Mouse (Mus musculus) forebrain, postnatal 0 days (tissue): ENCODE data around the gene Cadm1. TPM values are rescaled to one million over a fixed set of nuclear protein-coding genes. Genes with fewer than 3 reads are reported as not detected.

Experiments used
- ATAC-seq: fragments of 200-750 bp; cut with Nextera tagmentation; 2 replicates; pipeline ENCODE4 v1.8.0; 2017; ENCODE audit warnings: mild to moderate bottlenecking, moderate library complexity
- DNase-seq: peaks from one replicate; pipeline ENCODE4 v3.0.0-alpha.2; 2015
- H3K27ac ChIP-seq: fragments of 300-500 bp; sonication (generic); 2 replicates; pipeline ENCODE4 v1.5.1; 2014; ENCODE audit warnings: low read depth, mild to moderate bottlenecking, antibody characterized with exemption, low read length, moderate library complexity, mixed read lengths
- H3K27me3 ChIP-seq: fragments of 300-500 bp; sonication (generic); 2 replicates; pipeline ENCODE4 v1.6.1; 2014; ENCODE audit warnings: mild to moderate bottlenecking, low read length, mixed read lengths; ENCODE audit not compliant: insufficient read depth
- H3K36me3 ChIP-seq: fragments of 300-500 bp; sonication (generic); 2 replicates; pipeline ENCODE4 v1.6.1; 2014; ENCODE audit warnings: mild to moderate bottlenecking, moderate library complexity; ENCODE audit not compliant: insufficient read depth
- H3K4me1 ChIP-seq: fragments of 300-500 bp; sonication (generic); 2 replicates; pipeline ENCODE4 v1.6.1; 2014; ENCODE audit warnings: antibody characterized with exemption; ENCODE audit not compliant: insufficient read depth
- H3K4me2 ChIP-seq: fragments of 300-500 bp; sonication (generic); 2 replicates; pipeline ENCODE4 v1.6.1; 2014; ENCODE audit warnings: low read depth, mild to moderate bottlenecking, moderate library complexity
- H3K4me3 ChIP-seq: fragments of 300-500 bp; sonication (generic); 2 replicates; pipeline ENCODE4 v1.5.1; 2014; ENCODE audit warnings: low read depth, low read length, mixed read lengths
- H3K9ac ChIP-seq: fragments of 300-500 bp; sonication (generic); 2 replicates; pipeline ENCODE4 v1.6.1; 2014; ENCODE audit warnings: mild to moderate bottlenecking
- H3K9me3 ChIP-seq: fragments of 300-500 bp; sonication (generic); 2 replicates; pipeline ENCODE4 v1.6.1; 2016; ENCODE audit warnings: low read length
- CTCF ChIP-seq: sonication (generic); IDR thresholded peaks from 2 replicates; pipeline ENCODE4 v1.5.1; 2016; ENCODE audit warnings: antibody characterized with exemption, control low read depth, low read depth
- WGBS: fragments of 180-500 bp; shearing (Covaris S2); extraction: QIAGEN DNeasy Blood & Tissue Kit; methylation state at CpG from one replicate; pipeline ENCODE4 v1.1.7; 2014; 5-methylcytosine and 5-hydroxymethylcytosine counted together
- polyA plus RNA-seq: library from polyadenylated mRNA; unstranded; fragments of >200 nt; fragmentation: Nextera tagmentation; extraction: Ambion mirVana; gene quantifications from 2 replicates; pipeline ENCODE4 v1.2.1, GENCODE M21; 2015
- total RNA-seq: library from RNA; depleted of rRNA; stranded (reverse); fragments of >200 nt; gene quantifications from 2 replicates; pipeline ENCODE4 v1.2.3, GENCODE M21; 2014

Gene Cadm1
- total and polyA plus RNA-seq, 2 experiments from 2014 or later: 289 to 381 TPM

- Histone ChIP-seq H3K9me3 (no peaks in the 10 kb centered on the region), H3K27ac (no peak overlapping the region), H3K27me3 (no peaks in the 10 kb centered on the region), H3K9ac (no peak overlapping the region), H3K36me3 (no peaks in the 10 kb centered on the region), H3K4me3 (no peak overlapping the region), H3K4me1 (peaks cover 12% of the 10 kb centered on the region), H3K4me2 (no peak overlapping the region)
- DNase-seq: no peak
- ATAC-seq: no peak
- TF ChIP-seq CTCF: no peak
- WGBS: 41% methylated on average over 7 of the region's 7 CpGs
Measured at GRCm38 (mm10) chr9:47759807-47760206, 229.8 kb downstream of the Cadm1 start.

- H3K27me3 ChIP-seq: no peaks in the 10 kb centered on the region
- no peaks in the 10 kb centered on the region for H3K36me3 ChIP-seq
- DNase-seq (no peak), ATAC-seq (peak; percentile 40; the same call in 1 of the 2 replicates)
- 55% methylated on average over 5 of the region's 5 CpGs for WGBS
- H3K9ac ChIP-seq: no peak overlapping the region
- no peak overlapping the region for H3K4me2 ChIP-seq
- peaks cover 4% of the 10 kb centered on the region for H3K4me1 ChIP-seq
- H3K4me3 ChIP-seq: no peak overlapping the region
- TF ChIP-seq CTCF: no peak
- no peak overlapping the region for H3K27ac ChIP-seq
- no peaks in the 10 kb centered on the region for H3K9me3 ChIP-seq
Measured at GRCm38 (mm10) chr9:47761601-47762000, 231.6 kb downstream of the Cadm1 start.

GRCm38 (mm10) chr9:47762913-47763312 lies 232.9 kb downstream of the Cadm1 start:
- ATAC-seq: no peak

GRCm38 (mm10) chr9:47764920-47765319 lies 234.9 kb downstream of the Cadm1 start:
- WGBS: 47% methylated on average over 5 of the region's 5 CpGs
- no peak for TF ChIP-seq CTCF
- H3K36me3 ChIP-seq: no peaks in the 10 kb centered on the region
- H3K27ac ChIP-seq: no peak overlapping the region
- peaks cover 4% of the 10 kb centered on the region for H3K4me1 ChIP-seq
- DNase-seq: no peak
- ATAC-seq: no peak
- no peaks in the 10 kb centered on the region for H3K27me3 ChIP-seq
- H3K9ac ChIP-seq: no peak overlapping the region
- H3K4me2 ChIP-seq: no peak overlapping the region
- no peak overlapping the region for H3K4me3 ChIP-seq
- no peaks in the 10 kb centered on the region for H3K9me3 ChIP-seq

More at GRCm38 (mm10) chr9:47762913-47763312, 232.9 kb downstream of the Cadm1 start:
- no peak for DNase-seq
- WGBS: 87% methylated on average over 5 of the region's 5 CpGs
- no peak overlapping the region for H3K9ac ChIP-seq
- TF ChIP-seq CTCF: no peak
- no peaks in the 10 kb centered on the region for H3K9me3 ChIP-seq
- H3K27me3 ChIP-seq: no peaks in the 10 kb centered on the region
- H3K4me1 ChIP-seq: peaks cover 4% of the 10 kb centered on the region
- H3K4me2 ChIP-seq: no peak overlapping the region
- no peak overlapping the region for H3K27ac ChIP-seq
- H3K36me3 ChIP-seq: no peaks in the 10 kb centered on the region
- H3K4me3 ChIP-seq: no peak overlapping the region

GRCm38 (mm10) chr9:47765323-47765722 lies 235.3 kb downstream of the Cadm1 start:
- Histone ChIP-seq H3K4me2 (no peak overlapping the region), H3K4me3 (no peak overlapping the region), H3K4me1 (peaks cover 4% of the 10 kb centered on the region), H3K9me3 (no peaks in the 10 kb centered on the region), H3K9ac (no peak overlapping the region), H3K27ac (no peak overlapping the region), H3K27me3 (no peaks in the 10 kb centered on the region), H3K36me3 (no peaks in the 10 kb centered on the region)
- ATAC-seq (no peak), DNase-seq (no peak)
- 77% methylated on average over 13 of the region's 13 CpGs for WGBS
- TF ChIP-seq CTCF: no peak

- WGBS: 89% methylated on average over 10 of the region's 10 CpGs
- ATAC-seq (no peak), DNase-seq (no peak)
- H3K4me3 ChIP-seq: no peak overlapping the region
- no peaks in the 10 kb centered on the region for H3K36me3 ChIP-seq
- no peak overlapping the region for H3K4me2 ChIP-seq
- H3K9me3 ChIP-seq: no peaks in the 10 kb centered on the region
- TF ChIP-seq CTCF: no peak
- peaks cover 4% of the 10 kb centered on the region for H3K4me1 ChIP-seq
- H3K27me3 ChIP-seq: no peaks in the 10 kb centered on the region
- no peak overlapping the region for H3K9ac ChIP-seq
- no peak overlapping the region for H3K27ac ChIP-seq
Measured at GRCm38 (mm10) chr9:47766342-47766741, 236.4 kb downstream of the Cadm1 start.

- ATAC-seq (no peak; the same call in 1 of the 2 replicates), DNase-seq (no peak)
- H3K9ac ChIP-seq: no peak overlapping the region; the same call in 1 of the 2 replicates
- no peaks in the 10 kb centered on the region for H3K36me3 ChIP-seq
- 25% methylated on average over 11 of the region's 11 CpGs for WGBS
- no peak for TF ChIP-seq CTCF
- no peaks in the 10 kb centered on the region for H3K9me3 ChIP-seq
- H3K4me3 ChIP-seq: no peak overlapping the region
- no peaks in the 10 kb centered on the region for H3K27me3 ChIP-seq
- no peak overlapping the region for H3K27ac ChIP-seq
- H3K4me1 ChIP-seq: no peaks in the 10 kb centered on the region
- H3K4me2 ChIP-seq: no peak overlapping the region
Measured at GRCm38 (mm10) chr9:47770836-47771235, 240.9 kb downstream of the Cadm1 start.

GRCm38 (mm10) chr9:47771953-47772352 lies 242.0 kb downstream of the Cadm1 start:
- H3K27ac ChIP-seq: peak overlapping the region; percentile 45; the same call in 1 of the 2 replicates

More at GRCm38 (mm10) chr9:47771953-47772352, 242.0 kb downstream of the Cadm1 start:
- no peaks in the 10 kb centered on the region for H3K9me3 ChIP-seq
- no peaks in the 10 kb centered on the region for H3K4me1 ChIP-seq
- no peak overlapping the region for H3K4me3 ChIP-seq
- 77% methylated on average over 5 of the region's 5 CpGs for WGBS
- H3K9ac ChIP-seq: no peak overlapping the region
- TF ChIP-seq CTCF: no peak
- H3K4me2 ChIP-seq: no peak overlapping the region
- DNase-seq (no peak), ATAC-seq (no peak)
- no peaks in the 10 kb centered on the region for H3K36me3 ChIP-seq
- no peaks in the 10 kb centered on the region for H3K27me3 ChIP-seq
